Mouse (Mus musculus) bone marrow macrophage, adult 2 months (primary cell): ENCODE measurements at regions not wholly inside any gene's neighbourhood (a gene's known extent, or its start where the extent isn't known, plus 50 kb on each side); places are given as distances from the start of the nearest gene placed in this dataset.

Experiments used
- CTCF ChIP-seq: IDR thresholded peaks from 2 replicates; pipeline ENCODE4 v1.5.1; 2012; ENCODE audit warnings: low read depth, mild to moderate bottlenecking, low read length, moderate library complexity
- POLR2A ChIP-seq: IDR thresholded peaks from 2 replicates; pipeline ENCODE4 v1.6.1; 2012; ENCODE audit warnings: mild to moderate bottlenecking, low read depth, low read length, borderline replicate concordance

DNA sequence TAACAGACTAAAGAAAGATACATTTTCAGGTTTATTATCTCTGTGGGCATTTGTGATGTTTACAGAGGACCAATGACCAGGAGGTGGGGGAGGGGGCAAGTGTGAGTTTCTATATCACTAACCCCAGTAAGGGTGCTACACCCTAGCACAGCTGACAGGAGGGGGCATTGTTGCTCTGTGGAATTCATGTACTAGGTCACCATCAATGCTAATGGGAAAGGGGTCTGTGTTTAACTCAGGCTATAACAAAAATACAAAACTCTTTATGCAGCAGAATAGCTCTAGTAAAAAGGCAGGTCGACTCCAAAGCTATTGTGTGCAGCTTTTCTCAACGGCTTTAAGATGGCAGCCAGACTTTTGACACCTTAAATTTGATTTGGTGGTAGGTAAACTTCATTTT is 181.1 kb upstream of the Lrig3 start:
- no peak for TF ChIP-seq CTCF
- no peak for TF ChIP-seq POLR2A
